Mouse (Mus musculus): ENCODE results near the gene Socs2. TPM values are rescaled to one million over a fixed set of nuclear protein-coding genes. Genes with fewer than 3 reads are reported as not detected.

Socs2 gene
- polyA plus RNA-seq, 1 experiment from 2014 or later: 124 TPM

GRCm38 (mm10) chr10:95445104-95446056, 28.4 kb upstream of the Socs2 start:
- H3K9ac ChIP-seq: no peak overlapping the region
- no peak overlapping the region for H3K4me3 ChIP-seq
- no peaks in the 10 kb centered on the region for H3K9me3 ChIP-seq
- no peaks in the 10 kb centered on the region for H3K4me1 ChIP-seq
- 0 out of 2 replicates have a peak overlapping the region, but pooled peaks have one; percentile 2 for H3K4me2 ChIP-seq
- H3K27me3 ChIP-seq: no peaks in the 10 kb centered on the region
- H3K36me3 ChIP-seq: no peaks in the 10 kb centered on the region
- H3K27ac ChIP-seq: peak overlapping the region; percentile 42
- 52% methylated on average over 18 of the region's 18 CpGs for WGBS
- ATAC-seq (ENCODE audit: borderline replicate concordance, extremely low read depth, low FRiP score, low TSS enrichment): peak; percentile 65; the same call in 1 of the 2 replicates

GRCm38 (mm10) chr10:95442334-95442733, 25.4 kb upstream of the Socs2 start:
- no peak for ATAC-seq (ENCODE audit: borderline replicate concordance, extremely low read depth, low FRiP score, low TSS enrichment)
- H3K4me3 ChIP-seq: no peak overlapping the region
- no peaks in the 10 kb centered on the region for H3K9me3 ChIP-seq
- H3K27me3 ChIP-seq: no peaks in the 10 kb centered on the region
- WGBS: 62% methylated on average over 4 of the region's 4 CpGs
- H3K9ac ChIP-seq: no peak overlapping the region
- no peaks in the 10 kb centered on the region for H3K36me3 ChIP-seq
- no peak overlapping the region for H3K4me2 ChIP-seq
- H3K27ac ChIP-seq: no peak overlapping the region
- H3K4me1 ChIP-seq: peaks cover 16% of the 10 kb centered on the region

GRCm38 (mm10) chr10:95440566-95440965, 23.6 kb upstream of the Socs2 start:
- Histone ChIP-seq H3K4me2 (no peak overlapping the region), H3K9me3 (no peaks in the 10 kb centered on the region), H3K4me1 (peaks cover 16% of the 10 kb centered on the region), H3K27me3 (no peaks in the 10 kb centered on the region), H3K9ac (no peak overlapping the region), H3K36me3 (no peaks in the 10 kb centered on the region), H3K4me3 (no peak overlapping the region), H3K27ac (no peak overlapping the region)
- 68% methylated on average over 2 of the region's 2 CpGs for WGBS
- no peak for ATAC-seq (ENCODE audit: borderline replicate concordance, extremely low read depth, low FRiP score, low TSS enrichment)

GRCm38 (mm10) chr10:95439718-95440339, 22.8 kb upstream of the Socs2 start:
- H3K9me3 ChIP-seq: no peaks in the 10 kb centered on the region
- H3K4me2 ChIP-seq: no peak overlapping the region
- 65% methylated on average over 10 of the region's 10 CpGs for WGBS
- H3K27ac ChIP-seq: no peak overlapping the region
- no peak for ATAC-seq (ENCODE audit: borderline replicate concordance, extremely low read depth, low FRiP score, low TSS enrichment)
- H3K4me3 ChIP-seq: no peak overlapping the region
- no peaks in the 10 kb centered on the region for H3K36me3 ChIP-seq
- H3K27me3 ChIP-seq: no peaks in the 10 kb centered on the region
- peaks cover 16% of the 10 kb centered on the region for H3K4me1 ChIP-seq
- no peak overlapping the region for H3K9ac ChIP-seq

GRCm38 (mm10) chr10:95438941-95439340, 22.0 kb upstream of the Socs2 start:
- H3K27me3 ChIP-seq: no peaks in the 10 kb centered on the region
- peaks cover 16% of the 10 kb centered on the region for H3K4me1 ChIP-seq
- no peak for ATAC-seq (ENCODE audit: borderline replicate concordance, extremely low read depth, low FRiP score, low TSS enrichment)
- H3K9ac ChIP-seq: no peak overlapping the region
- H3K9me3 ChIP-seq: no peaks in the 10 kb centered on the region
- no peak overlapping the region for H3K27ac ChIP-seq
- 0 out of 2 replicates have a peak overlapping the region, but pooled peaks have one; percentile 2 for H3K4me2 ChIP-seq
- H3K4me3 ChIP-seq: no peak overlapping the region
- 5% methylated on average over 11 of the region's 11 CpGs for WGBS
- no peaks in the 10 kb centered on the region for H3K36me3 ChIP-seq

- 84% methylated on average over 10 of the region's 10 CpGs for WGBS
- ATAC-seq (ENCODE audit: borderline replicate concordance, extremely low read depth, low FRiP score, low TSS enrichment): no peak
- Histone ChIP-seq H3K4me2 (no peak overlapping the region), H3K27ac (no peak overlapping the region), H3K27me3 (no peaks in the 10 kb centered on the region), H3K4me1 (no peaks in the 10 kb centered on the region), H3K4me3 (no peak overlapping the region), H3K36me3 (no peaks in the 10 kb centered on the region), H3K9me3 (no peaks in the 10 kb centered on the region), H3K9ac (no peak overlapping the region)
These were observed 13.3 kb upstream of the Socs2 start for GRCm38 (mm10) chr10:95430271-95430670.

GRCm38 (mm10) chr10:95429111-95429510, 12.1 kb upstream of the Socs2 start:
- Histone ChIP-seq H3K9me3 (no peaks in the 10 kb centered on the region), H3K9ac (no peak overlapping the region)

GRCm38 (mm10) chr10:95426207-95427115, 9.5 kb upstream of the Socs2 start:
- Histone ChIP-seq H3K4me3 (no peak overlapping the region), H3K27me3 (no peaks in the 10 kb centered on the region), H3K9me3 (no peaks in the 10 kb centered on the region), H3K4me1 (no peaks in the 10 kb centered on the region), H3K9ac (no peak overlapping the region), H3K4me2 (no peak overlapping the region), H3K27ac (no peak overlapping the region), H3K36me3 (no peaks in the 10 kb centered on the region)
- no peak for ATAC-seq (ENCODE audit: borderline replicate concordance, extremely low read depth, low FRiP score, low TSS enrichment)
- WGBS: 85% methylated on average over 9 of the region's 9 CpGs

More at GRCm38 (mm10) chr10:95429111-95429510, 12.1 kb upstream of the Socs2 start:
- no peak overlapping the region for H3K4me3 ChIP-seq
- no peak overlapping the region for H3K4me2 ChIP-seq
- H3K27me3 ChIP-seq: no peaks in the 10 kb centered on the region
- H3K36me3 ChIP-seq: no peaks in the 10 kb centered on the region
- WGBS: 98% methylated on average over 1 of the region's 1 CpGs
- no peaks in the 10 kb centered on the region for H3K4me1 ChIP-seq
- no peak for ATAC-seq (ENCODE audit: borderline replicate concordance, extremely low read depth, low FRiP score, low TSS enrichment)
- H3K27ac ChIP-seq: no peak overlapping the region

- no peak overlapping the region for H3K9ac ChIP-seq
- H3K4me3 ChIP-seq: no peak overlapping the region
- H3K9me3 ChIP-seq: no peaks in the 10 kb centered on the region
- no peaks in the 10 kb centered on the region for H3K36me3 ChIP-seq
- H3K27ac ChIP-seq: no peak overlapping the region
- no peaks in the 10 kb centered on the region for H3K27me3 ChIP-seq
- no peak for ATAC-seq (ENCODE audit: borderline replicate concordance, extremely low read depth, low FRiP score, low TSS enrichment)
- 76% methylated on average over 5 of the region's 5 CpGs for WGBS
- H3K4me1 ChIP-seq: peaks cover 5% of the 10 kb centered on the region; the same call in 1 of the 2 replicates
- H3K4me2 ChIP-seq: no peak overlapping the region
These were observed 5.7 kb upstream of the Socs2 start for GRCm38 (mm10) chr10:95422681-95423080.

GRCm38 (mm10) chr10:95420284-95420683, 3.3 kb upstream of the Socs2 start:
- H3K4me1 ChIP-seq: peaks cover 12% of the 10 kb centered on the region
- no peak overlapping the region for H3K4me2 ChIP-seq
- H3K9ac ChIP-seq: no peak overlapping the region
- no peak for ATAC-seq (ENCODE audit: borderline replicate concordance, extremely low read depth, low FRiP score, low TSS enrichment)
- H3K36me3 ChIP-seq: no peaks in the 10 kb centered on the region
- H3K27ac ChIP-seq: no peak overlapping the region
- 57% methylated on average over 10 of the region's 10 CpGs for WGBS
- no peak overlapping the region for H3K4me3 ChIP-seq
- no peaks in the 10 kb centered on the region for H3K27me3 ChIP-seq
- no peaks in the 10 kb centered on the region for H3K9me3 ChIP-seq

- no peaks in the 10 kb centered on the region for H3K9me3 ChIP-seq
- H3K4me1 ChIP-seq: peaks cover 12% of the 10 kb centered on the region
- no peaks in the 10 kb centered on the region for H3K27me3 ChIP-seq
- 91% methylated on average over 3 of the region's 3 CpGs for WGBS
- ATAC-seq (ENCODE audit: borderline replicate concordance, extremely low read depth, low FRiP score, low TSS enrichment): no peak
- H3K4me2 ChIP-seq: no peak overlapping the region
- no peak overlapping the region for H3K9ac ChIP-seq
- no peak overlapping the region for H3K27ac ChIP-seq
- H3K4me3 ChIP-seq: no peak overlapping the region
- no peaks in the 10 kb centered on the region for H3K36me3 ChIP-seq
These were observed 2.7 kb upstream of the Socs2 start for GRCm38 (mm10) chr10:95419726-95420125.

Data from lung, embryonic 15.5 days (tissue).